Mouse (Mus musculus): ENCODE measurements around the gene Supt20. TPM values are rescaled to one million over a fixed set of nuclear protein-coding genes. Genes with fewer than 3 reads are reported as not detected.

Gene Supt20
- total and polyA plus RNA-seq, 3 experiments = 31.6 to 66.6 TPM; not detected in 1

DNA sequence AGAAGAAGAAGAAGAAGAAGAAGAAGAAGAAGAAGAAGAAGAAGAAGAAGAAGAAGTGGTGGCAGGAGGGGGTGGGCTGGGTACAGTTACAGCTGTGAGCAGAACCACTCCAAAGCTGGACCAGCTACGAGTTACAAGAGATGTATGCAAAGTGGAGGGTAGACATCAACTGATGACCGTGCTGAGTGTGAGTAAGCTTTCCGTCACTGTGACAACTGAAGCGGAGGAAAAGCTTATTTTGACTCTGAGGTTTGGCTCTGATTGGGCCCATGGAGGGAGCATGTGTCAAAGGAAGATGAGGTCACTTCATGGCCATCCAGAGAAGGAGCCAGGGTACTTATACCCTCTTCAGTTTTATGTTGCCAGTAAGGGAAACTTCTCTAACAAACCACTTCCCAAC is 60.8 kb downstream of the Supt20 start:
- DNase-seq (ENCODE audit: low read depth, low spot score) = no peak
- no peak for TF ChIP-seq ZKSCAN1 (IDR thresholded peaks at IDR 0.05; ENCODE audit: low read depth, low read length)
- TF ChIP-seq MYB (IDR thresholded peaks at IDR 0.05; ENCODE audit: low read depth, low read length) = no peak
- no peak for TF ChIP-seq SMC3 (IDR thresholded peaks at IDR 0.05; ENCODE audit: low read depth, low read length)
- TF ChIP-seq NRF1 (IDR thresholded peaks at IDR 0.05; ENCODE audit: insufficient read depth, low read depth, low read length, poor library complexity, severe bottlenecking) = no peak
- TF ChIP-seq MAFK (IDR thresholded peaks at IDR 0.05; ENCODE audit: borderline replicate concordance, low read depth, low read length) = no peak
- no peak for TF ChIP-seq CHD1 (IDR thresholded peaks at IDR 0.05; ENCODE audit: low read depth, low read length)
- no peak for TF ChIP-seq GABPA (IDR thresholded peaks at IDR 0.05; ENCODE audit: low read depth, low read length)
- no peak for TF ChIP-seq HCFC1 (IDR thresholded peaks at IDR 0.05; ENCODE audit: low read depth, low read length)
- TF ChIP-seq SIN3A (IDR thresholded peaks at IDR 0.05; ENCODE audit: low read length) = no peak
- no peak for TF ChIP-seq MAX (IDR thresholded peaks at IDR 0.05; ENCODE audit: low read length)
- TF ChIP-seq ZNF384 (IDR thresholded peaks at IDR 0.05; ENCODE audit: low read depth, low read length) = no peak
- TF ChIP-seq POLR2AphosphoS2 (IDR thresholded peaks at IDR 0.05; ENCODE audit: low read length) = no peak
- no peak for TF ChIP-seq KAT2A (conservative IDR thresholded peaks at IDR 0.05; ENCODE audit: low read depth, low read length)
- no peak for TF ChIP-seq ZC3H11A (IDR thresholded peaks at IDR 0.05; ENCODE audit: low read depth, low read length)
- TF ChIP-seq EP300 (IDR thresholded peaks at IDR 0.05; ENCODE audit: low read depth in 1 of 2, low read length in 2 of 2) = no peak
- H3K27me3 ChIP-seq (ENCODE audit: control insufficient read depth in 1 of 2, insufficient read depth in 2 of 2, low read length in 2 of 2) = no peaks in the 10 kb centered on the region
- no peak overlapping the region for H3K27ac ChIP-seq (ENCODE audit: control insufficient read depth, low read depth, low read length)
- H3K4me3 ChIP-seq (ENCODE audit: control insufficient read depth in 1 of 2, insufficient read depth in 1 of 2, low read depth in 2 of 2, low read length in 2 of 2) = no peak overlapping the region
- no peaks in the 10 kb centered on the region for H3K4me1 ChIP-seq (ENCODE audit: control insufficient read depth in 1 of 2, insufficient read depth in 2 of 2, low read length in 2 of 2)
- H3K9ac ChIP-seq (ENCODE audit: control insufficient read depth, low read depth, low read length, poor library complexity, severe bottlenecking) = no peak overlapping the region
- H3K9me3 ChIP-seq (replicated peaks; ENCODE audit: insufficient read depth, low read length) = no peaks in the 10 kb centered on the region
- no peaks in the 10 kb centered on the region for H3K79me2 ChIP-seq (ENCODE audit: control insufficient read depth, insufficient read depth, low read length, poor library complexity)
- peaks cover 0 to 13% of the 10 kb centered on the region in 2 experiments; a peak in 2 of 4 replicates for H3K36me3 ChIP-seq (ENCODE audit: control insufficient read depth in 1 of 2, insufficient read depth in 2 of 2, low read length in 2 of 2)

DNA sequence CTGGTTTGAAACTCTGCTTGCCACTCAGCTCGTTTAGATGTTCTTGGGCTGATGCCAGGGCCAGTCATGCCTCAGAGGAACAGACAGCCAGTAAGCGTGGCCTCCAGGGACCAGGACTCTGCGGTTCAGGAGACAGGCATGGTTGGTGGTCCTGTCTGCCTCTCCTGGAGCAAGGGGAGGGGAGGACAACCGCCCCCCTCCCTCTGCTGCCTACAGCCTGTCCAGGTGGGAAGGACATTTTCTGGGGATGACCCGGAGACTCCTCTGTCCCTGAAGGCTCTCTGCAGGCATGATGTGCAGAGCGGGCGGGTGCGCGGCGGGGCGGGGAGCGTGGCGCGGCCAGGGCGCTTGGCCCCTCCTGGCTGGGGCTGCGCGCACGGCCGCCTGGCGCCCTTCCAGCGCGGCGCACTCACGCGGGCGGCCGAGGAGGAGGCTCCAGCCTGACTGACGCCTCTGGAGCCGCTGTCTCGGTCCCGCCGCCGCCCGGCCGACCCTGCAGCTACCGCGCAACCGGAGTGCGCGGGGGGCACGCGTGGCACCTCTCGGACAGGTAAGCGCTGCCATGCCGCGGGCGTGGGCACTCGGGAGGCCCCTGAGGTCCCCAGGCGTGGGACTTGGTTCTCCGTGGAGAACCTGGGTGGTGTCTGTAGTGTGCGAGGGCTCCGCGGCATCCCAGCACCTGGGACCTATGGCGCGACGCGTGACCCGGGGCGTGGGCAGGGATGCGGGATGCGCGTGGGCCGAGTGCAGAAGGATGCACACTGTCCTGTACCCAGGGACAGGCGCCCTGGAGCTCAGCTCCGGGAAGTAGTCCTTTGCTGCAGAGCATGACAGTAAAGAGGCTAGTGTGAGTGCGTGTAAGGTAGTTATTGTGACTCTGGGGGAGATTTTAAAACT is 62.8 kb downstream of the Supt20 start, which contains the start of gene Smad9:
Gene Smad9, plus strand, starts transcription at position 438 of the 897 bp plus-strand sequence.
- H3K79me2 ChIP-seq (ENCODE audit: control insufficient read depth, insufficient read depth, low read length, poor library complexity) = no peaks in the 10 kb centered on the region
- no peaks in the 10 kb centered on the region for H3K27me3 ChIP-seq (ENCODE audit: control insufficient read depth in 1 of 2, insufficient read depth in 2 of 2, low read length in 2 of 2)
- no peak for DNase-seq (ENCODE audit: low read depth, low spot score)
- H3K9ac ChIP-seq (ENCODE audit: control insufficient read depth, low read depth, low read length, poor library complexity, severe bottlenecking) = no peak within 1 kb of the TSS
- peaks cover 0 to 2% of the 10 kb centered on the region in 2 experiments; a peak in 1 of 4 replicates for H3K36me3 ChIP-seq (ENCODE audit: control insufficient read depth in 1 of 2, insufficient read depth in 2 of 2, low read length in 2 of 2)
- H3K4me1 ChIP-seq (ENCODE audit: control insufficient read depth in 1 of 2, insufficient read depth in 2 of 2, low read length in 2 of 2) = no peaks in the 10 kb centered on the region
- no peak within 1 kb of the TSS for H3K4me3 ChIP-seq (ENCODE audit: control insufficient read depth in 1 of 2, insufficient read depth in 1 of 2, low read depth in 2 of 2, low read length in 2 of 2)
- H3K27ac ChIP-seq (ENCODE audit: control insufficient read depth, low read depth, low read length) = no peak within 1 kb of the TSS
- TF ChIP-seq JUND (IDR thresholded peaks at IDR 0.05; ENCODE audit: low read depth, low read length) (no peak), GATA1 (IDR thresholded peaks at IDR 0.05; ENCODE audit: low read depth, low read length) (no peak), NRF1 (IDR thresholded peaks at IDR 0.05; ENCODE audit: insufficient read depth, low read depth, low read length, poor library complexity, severe bottlenecking) (no peak), MAFK (IDR thresholded peaks at IDR 0.05; ENCODE audit: borderline replicate concordance, low read depth, low read length) (no peak), GABPA (IDR thresholded peaks at IDR 0.05; ENCODE audit: low read depth, low read length) (no peak), ELF1 (IDR thresholded peaks at IDR 0.05; ENCODE audit: low read depth, low read length) (no peak), CHD1 (IDR thresholded peaks at IDR 0.05; ENCODE audit: low read depth, low read length) (no peak), MXI1 (IDR thresholded peaks at IDR 0.05; ENCODE audit: low read depth, low read length) (no peak), UBTF (IDR thresholded peaks at IDR 0.05; ENCODE audit: borderline replicate concordance, insufficient read depth, low read depth, low read length) (no peak)
- no peaks in the 10 kb centered on the region for H3K9me3 ChIP-seq (replicated peaks; ENCODE audit: insufficient read depth, low read length)
